Mouse (Mus musculus): ENCODE data around the gene Fam71e1. TPM values are rescaled to one million over a fixed set of nuclear protein-coding genes. Genes with fewer than 3 reads are reported as not detected.
A peak's percentile ranks its signal among the peaks of the same experiment; 100 is the strongest.

Fam71e1 gene
- 1.2 and 2.5 TPM in 2 replicates for total RNA-seq (2015)
- 0.30 and 1.7 TPM in 2 replicates for total RNA-seq (2017)

DNA sequence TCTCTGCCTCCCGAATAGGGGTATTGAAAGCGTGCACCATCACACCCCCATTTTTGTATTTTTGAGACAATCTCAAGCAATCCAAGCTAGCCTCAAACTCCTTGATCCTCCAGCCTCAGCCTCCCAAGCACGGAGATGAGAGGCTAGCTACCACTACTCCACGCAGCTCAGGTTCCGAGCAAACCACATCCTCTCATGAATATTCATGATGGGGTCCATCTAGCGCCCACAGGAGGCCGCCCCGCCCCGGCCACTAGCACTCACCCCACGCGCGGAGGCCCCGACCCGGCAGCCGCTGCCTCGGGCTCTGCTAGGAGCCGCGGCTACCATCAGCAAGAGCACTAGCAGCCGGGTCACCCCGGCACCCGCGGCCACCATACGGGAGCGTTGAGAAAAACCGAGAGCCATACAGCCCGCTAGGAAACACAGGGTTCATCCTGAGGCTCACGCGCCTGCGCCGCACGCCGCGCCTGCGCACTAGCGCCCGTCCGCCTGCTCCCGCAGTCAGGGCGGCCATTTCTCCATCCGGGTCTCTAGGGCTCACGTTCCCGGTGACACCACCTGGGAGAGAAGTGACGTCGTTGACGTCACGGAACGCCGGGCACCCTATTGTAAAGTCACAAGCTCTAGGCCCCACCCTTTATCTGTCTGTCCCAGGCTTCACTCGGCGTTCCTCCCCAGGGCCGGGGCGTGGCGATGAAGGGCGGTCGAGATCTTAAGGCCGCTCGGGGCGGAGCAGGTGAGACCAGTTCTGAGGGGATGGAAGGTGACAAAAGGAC is at the start of gene Fam71e1, which contains the start of gene Emc10:
TSS of gene Fam71e1 (plus strand) at position 590 of the 779 bp plus-strand sequence.
TSS of gene Emc10 (minus strand) at position 538 of the 779 bp plus-strand sequence.
- peak; percentile 95 for ATAC-seq (replicated peaks; ENCODE audit: poor library complexity)

DNA sequence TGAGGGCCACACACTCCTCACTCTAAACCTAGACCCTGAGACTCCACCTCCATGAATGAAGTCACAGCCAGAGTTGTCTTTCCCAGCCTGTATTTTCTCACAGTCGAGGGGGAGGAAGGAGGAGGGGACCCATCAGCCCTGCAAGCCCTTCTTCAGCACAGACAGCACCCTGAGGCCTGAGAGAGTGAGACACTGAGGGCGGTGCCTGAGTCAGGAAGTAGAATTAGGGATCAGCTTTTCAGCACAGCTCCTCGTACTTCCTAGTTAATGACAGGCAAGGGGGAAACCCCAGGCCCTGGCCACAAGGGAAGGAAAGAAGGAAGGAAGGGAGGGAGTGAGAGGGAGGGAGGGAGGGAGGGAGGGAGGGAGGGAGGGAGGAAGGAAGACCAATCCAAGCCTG is 43.1 kb upstream of the Fam71e1 start:
- ATAC-seq (replicated peaks; ENCODE audit: poor library complexity): peak; percentile 87

GRCm38 (mm10) chr7:44456302-44456701 is 40.1 kb upstream of the Fam71e1 start:
- 0 out of 2 replicates have a peak, but pooled peaks have one; percentile 40 for ATAC-seq (replicated peaks; ENCODE audit: poor library complexity)

DNA sequence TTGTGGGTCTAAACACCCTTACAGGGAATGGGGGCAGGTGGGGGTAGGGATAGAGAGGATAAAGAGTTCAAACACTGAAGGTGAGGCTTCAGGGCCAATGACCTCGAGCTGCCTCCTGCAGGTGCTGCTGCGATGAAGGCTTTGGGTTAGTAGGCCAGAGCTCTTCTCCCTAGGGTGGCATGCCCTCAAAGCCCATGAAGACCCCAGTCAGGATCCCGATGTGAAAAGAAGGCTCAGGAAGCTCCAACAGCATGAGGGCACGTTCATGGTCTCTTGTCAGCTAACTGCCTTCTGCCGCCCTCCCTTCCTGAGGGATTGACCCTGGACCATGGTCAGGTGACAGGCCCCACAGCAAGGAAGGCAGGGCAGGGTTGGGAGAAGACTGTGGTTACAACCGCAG is 36.3 kb upstream of the Fam71e1 start:
- ATAC-seq (replicated peaks; ENCODE audit: poor library complexity): no peak

DNA sequence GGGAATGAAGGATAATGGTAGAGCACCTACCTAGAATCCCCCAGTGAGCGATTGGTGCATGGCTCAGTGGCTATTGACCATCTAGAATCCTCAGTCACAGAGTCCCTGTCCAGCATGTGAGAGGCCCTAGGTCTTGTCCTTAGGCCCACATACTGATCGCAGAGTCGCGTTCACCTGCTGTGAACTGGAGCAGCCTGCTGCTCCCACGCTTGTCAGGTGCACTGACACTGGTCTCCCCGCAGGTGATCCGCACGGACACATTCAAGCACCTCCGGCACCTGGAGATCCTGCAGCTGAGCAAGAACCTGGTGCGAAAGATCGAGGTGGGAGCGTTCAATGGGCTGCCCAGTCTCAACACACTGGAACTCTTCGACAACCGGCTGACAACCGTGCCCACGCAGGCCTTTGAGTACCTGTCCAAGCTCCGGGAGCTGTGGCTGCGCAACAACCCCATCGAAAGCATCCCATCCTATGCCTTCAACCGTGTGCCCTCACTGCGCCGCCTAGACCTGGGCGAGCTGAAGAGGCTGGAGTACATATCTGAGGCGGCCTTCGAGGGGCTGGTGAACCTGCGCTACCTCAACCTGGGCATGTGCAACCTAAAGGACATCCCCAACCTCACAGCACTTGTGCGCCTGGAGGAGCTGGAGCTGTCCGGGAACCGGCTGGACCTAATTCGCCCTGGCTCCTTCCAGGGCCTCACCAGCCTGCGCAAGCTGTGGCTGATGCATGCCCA is 35.4 kb upstream of the Fam71e1 start:
- ATAC-seq (replicated peaks; ENCODE audit: poor library complexity): no peak

- ATAC-seq (replicated peaks; ENCODE audit: poor library complexity): no peak
Observed at GRCm38 (mm10) chr7:44461503-44462217, 34.7 kb upstream of the Fam71e1 start.

DNA sequence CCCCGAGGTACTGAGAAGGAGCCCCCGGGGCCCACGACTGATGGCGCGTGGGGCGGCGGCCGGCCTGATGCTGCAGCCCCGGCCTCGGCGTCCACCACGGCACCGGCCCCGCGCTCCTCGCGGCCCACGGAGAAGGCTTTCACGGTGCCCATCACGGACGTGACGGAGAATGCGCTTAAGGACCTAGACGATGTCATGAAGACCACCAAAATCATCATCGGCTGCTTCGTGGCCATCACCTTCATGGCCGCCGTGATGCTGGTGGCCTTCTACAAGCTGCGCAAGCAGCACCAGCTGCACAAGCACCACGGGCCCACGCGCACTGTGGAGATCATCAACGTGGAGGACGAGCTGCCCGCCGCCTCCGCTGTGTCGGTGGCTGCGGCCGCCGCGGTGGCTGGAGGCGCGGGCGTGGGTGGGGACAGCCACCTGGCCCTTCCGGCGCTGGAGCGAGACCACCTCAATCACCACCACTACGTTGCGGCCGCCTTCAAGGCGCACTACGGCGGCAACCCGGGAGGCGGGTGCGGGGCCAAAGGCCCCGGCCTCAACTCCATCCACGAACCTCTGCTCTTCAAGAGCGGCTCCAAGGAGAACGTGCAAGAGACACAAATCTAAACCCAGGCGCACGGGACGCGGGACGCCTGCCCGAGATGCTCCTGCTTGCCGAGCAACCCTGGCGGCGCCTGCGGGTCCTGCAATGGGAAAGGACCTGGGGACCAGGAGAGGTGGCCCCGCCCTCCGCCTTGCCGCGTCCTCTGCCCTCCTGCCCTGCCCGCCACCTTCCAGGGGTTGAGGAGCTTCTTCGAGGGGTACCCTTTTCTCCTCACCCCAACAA is 33.9 kb upstream of the Fam71e1 start:
- ATAC-seq (replicated peaks; ENCODE audit: poor library complexity): peak; percentile 70

DNA sequence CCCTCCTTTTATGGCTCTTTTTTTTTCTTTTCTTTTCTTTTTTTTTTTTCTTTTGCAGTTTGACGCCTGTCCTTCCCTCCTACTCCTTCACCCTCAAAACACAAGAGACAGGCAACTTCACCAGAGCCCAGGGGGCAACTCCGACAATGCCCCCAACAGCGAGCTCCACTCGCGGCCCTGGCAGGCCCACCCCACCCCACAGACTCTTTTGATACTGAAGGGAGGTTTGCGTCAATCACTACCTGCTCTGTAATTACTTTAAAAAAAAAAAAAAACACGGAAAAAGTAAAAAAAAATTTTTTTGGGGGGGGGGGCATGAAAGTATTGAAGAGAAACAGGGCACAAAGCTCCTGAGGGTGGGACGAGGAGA is 33.3 kb upstream of the Fam71e1 start:
- no peak for ATAC-seq (replicated peaks; ENCODE audit: poor library complexity)

GRCm38 (mm10) chr7:44463556-44464225 is 32.7 kb upstream of the Fam71e1 start:
- no peak for ATAC-seq (replicated peaks; ENCODE audit: poor library complexity)

DNA sequence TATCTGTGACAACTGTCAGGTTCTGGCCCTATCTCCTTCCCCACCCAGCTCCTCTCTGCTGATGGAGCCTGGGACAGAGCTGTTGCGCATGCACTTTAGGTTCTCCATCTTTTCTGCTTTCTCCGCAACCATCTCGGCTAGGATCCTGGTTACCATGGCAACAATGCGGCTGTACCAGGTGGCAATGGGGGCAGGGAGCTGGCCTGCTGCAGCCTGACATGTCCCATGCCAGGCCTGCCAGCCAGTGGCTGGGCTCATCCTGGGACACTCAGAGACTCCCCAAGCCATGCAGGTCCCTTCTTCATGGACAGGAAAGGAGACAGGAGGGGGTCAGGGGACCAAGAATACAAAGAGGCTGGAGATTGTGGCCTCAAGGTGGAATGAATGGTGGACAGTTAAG is 31.9 kb upstream of the Fam71e1 start:
- ATAC-seq (replicated peaks; ENCODE audit: poor library complexity): no peak

DNA sequence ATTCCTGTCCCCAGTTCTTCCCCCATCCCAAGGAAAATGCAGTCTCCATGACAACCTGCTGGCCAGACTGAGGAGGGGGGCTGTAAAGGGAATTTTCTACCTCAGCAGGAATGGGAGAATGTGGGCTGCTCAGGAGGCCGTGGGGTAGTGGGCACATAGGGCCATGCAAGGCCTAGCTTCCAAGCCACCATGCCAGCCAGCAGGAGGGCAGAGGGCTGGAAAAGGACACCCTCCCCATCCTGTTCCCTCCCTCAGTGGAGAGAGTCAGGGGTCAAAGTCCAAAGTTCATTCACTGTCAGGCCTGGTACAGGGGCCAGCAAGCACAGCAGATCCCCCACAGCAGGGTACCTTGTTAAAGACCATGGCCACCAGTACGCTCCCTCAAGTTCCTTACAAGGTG is 31.3 kb upstream of the Fam71e1 start, which contains the start of gene Aspdh:
TSS of gene Aspdh (plus strand) at position 281 of the 400 bp plus-strand sequence.
- ATAC-seq (replicated peaks; ENCODE audit: poor library complexity): no peak

GRCm38 (mm10) chr7:44466006-44466887 is 30.1 kb upstream of the Fam71e1 start:
- ATAC-seq (replicated peaks; ENCODE audit: poor library complexity): no peak

GRCm38 (mm10) chr7:44466888-44467311 is 29.5 kb upstream of the Fam71e1 start:
- no peak for ATAC-seq (replicated peaks; ENCODE audit: poor library complexity)

DNA sequence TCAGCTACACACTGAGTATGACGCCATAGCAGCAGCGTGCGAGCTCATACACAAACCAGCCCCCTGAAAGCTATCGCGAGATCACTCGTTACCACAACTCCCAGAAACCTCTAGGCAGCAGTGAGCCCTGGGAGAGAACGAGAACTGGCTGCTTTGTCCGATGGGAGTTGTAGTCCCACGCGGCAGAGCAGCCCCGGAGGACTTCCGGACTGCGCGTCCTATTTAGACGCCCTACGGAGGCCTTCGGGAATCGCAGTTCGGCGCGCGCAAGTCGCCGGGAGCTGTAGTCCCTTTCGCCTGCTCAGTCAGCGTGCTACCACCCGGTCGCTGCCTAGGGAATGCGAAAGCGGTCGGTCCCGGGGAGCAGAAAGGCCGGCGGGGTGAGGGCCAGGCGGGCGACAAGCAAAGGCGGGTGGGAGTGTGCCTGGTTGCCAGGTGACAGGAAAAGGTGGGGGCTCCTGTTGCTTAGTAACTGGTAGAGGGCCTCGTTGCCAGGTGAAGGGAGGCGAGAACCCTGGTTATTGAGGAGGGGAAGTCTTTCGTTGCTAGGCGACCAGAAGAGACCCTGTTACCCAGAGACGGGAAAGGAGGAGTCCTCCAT is 28.5 kb upstream of the Fam71e1 start, which contains the start of gene Josd2:
TSS of gene Josd2 (plus strand) at position 170 of the 601 bp plus-strand sequence.
- peak; percentile 95 for ATAC-seq (replicated peaks; ENCODE audit: poor library complexity)

DNA sequence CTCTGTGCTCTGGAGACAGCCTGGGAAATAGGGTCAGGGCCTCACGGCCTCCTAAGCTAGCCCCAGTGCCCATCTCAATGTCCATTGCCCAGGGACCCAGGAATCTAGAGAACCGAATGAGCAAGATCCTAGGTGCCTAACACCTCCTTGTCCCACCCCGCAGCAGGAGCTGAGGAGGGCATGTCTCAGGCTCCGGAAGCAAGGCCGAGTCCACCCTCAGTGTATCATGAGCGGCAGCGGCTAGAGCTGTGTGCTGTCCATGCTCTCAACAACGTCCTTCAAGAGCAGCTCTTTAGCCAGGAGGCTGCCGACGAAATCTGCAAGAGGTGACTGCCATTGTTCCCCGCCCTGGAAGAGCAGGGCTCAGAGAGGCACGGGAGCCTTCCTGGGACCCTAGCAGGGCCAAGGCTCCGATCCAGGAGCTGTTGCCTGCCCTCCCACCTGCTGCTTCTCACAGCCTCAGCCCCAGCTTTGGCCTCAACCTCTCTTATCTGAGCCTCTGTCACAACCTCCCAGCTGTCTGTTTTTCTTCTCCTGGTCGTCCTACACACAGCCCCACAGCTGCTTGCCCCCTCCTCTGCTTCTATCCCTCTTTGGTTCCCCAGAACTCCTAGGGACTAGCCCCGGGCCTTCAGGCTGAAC is 27.6 kb upstream of the Fam71e1 start:
- no peak for ATAC-seq (replicated peaks; ENCODE audit: poor library complexity)

GRCm38 (mm10) chr7:44469677-44470675 is 26.4 kb upstream of the Fam71e1 start:
- no peak for ATAC-seq (replicated peaks; ENCODE audit: poor library complexity)

All from megakaryocyte progenitor cell, adult 5-6 weeks (primary cell).